Mouse (Mus musculus): ENCODE results near the gene Hip1r. TPM values are rescaled to one million over a fixed set of nuclear protein-coding genes. Genes with fewer than 3 reads are reported as not detected.
A peak's percentile ranks its signal among the peaks of the same experiment; 100 is the strongest.

Gene Hip1r
- total and polyA plus RNA-seq, 2 experiments from 2014 or later: 32.6 to 46.9 TPM

- 51% methylated on average over 8 of the region's 8 CpGs for WGBS
Measured at GRCm38 (mm10) chr5:123969216-123969615, 4.2 kb upstream of the Hip1r start.

GRCm38 (mm10) chr5:123970576-123970975 lies 2.9 kb upstream of the Hip1r start:
- H3K4me1 ChIP-seq (ENCODE audit: insufficient read depth, low read length): 0 out of 2 replicates have a peak, but pooled peaks cover 12% of the 10 kb centered on the region
- H3K9me3 ChIP-seq (ENCODE audit: low read length): no peaks in the 10 kb centered on the region
- no peak overlapping the region for H3K27ac ChIP-seq
- no peaks in the 10 kb centered on the region for H3K27me3 ChIP-seq (ENCODE audit: insufficient read depth, low read length)
- ATAC-seq: no peak
- no peak for TF ChIP-seq CTCF (IDR thresholded peaks at IDR 0.05; ENCODE audit: low read depth)
- H3K4me2 ChIP-seq (ENCODE audit: low read depth, low read length): no peak overlapping the region
- WGBS: 87% methylated on average over 4 of the region's 4 CpGs
- H3K9ac ChIP-seq (replicated peaks; ENCODE audit: low read length): no peak overlapping the region
- DNase-seq (ENCODE audit: low spot score): no peak
- no peak overlapping the region for H3K4me3 ChIP-seq (ENCODE audit: low read length)
- no peaks in the 10 kb centered on the region for H3K36me3 ChIP-seq (ENCODE audit: insufficient read depth, low read length)

More at GRCm38 (mm10) chr5:123969216-123969615, 4.2 kb upstream of the Hip1r start:
- Histone ChIP-seq H3K4me2 (ENCODE audit: low read depth, low read length) (no peak overlapping the region), H3K9me3 (ENCODE audit: low read length) (no peaks in the 10 kb centered on the region), H3K27ac (no peak overlapping the region), H3K4me3 (ENCODE audit: low read length) (no peak overlapping the region), H3K36me3 (ENCODE audit: insufficient read depth, low read length) (no peaks in the 10 kb centered on the region), H3K4me1 (ENCODE audit: insufficient read depth, low read length) (0 out of 2 replicates have a peak, but pooled peaks cover 6% of the 10 kb centered on the region), H3K9ac (replicated peaks; ENCODE audit: low read length) (no peak overlapping the region), H3K27me3 (ENCODE audit: insufficient read depth, low read length) (no peaks in the 10 kb centered on the region)
- TF ChIP-seq CTCF (IDR thresholded peaks at IDR 0.05; ENCODE audit: low read depth): no peak
- ATAC-seq (no peak), DNase-seq (ENCODE audit: low spot score) (no peak)

- H3K4me2 ChIP-seq (ENCODE audit: low read depth, low read length): no peak overlapping the region
- H3K4me3 ChIP-seq (ENCODE audit: low read length): no peak overlapping the region
- TF ChIP-seq CTCF (IDR thresholded peaks at IDR 0.05; ENCODE audit: low read depth): no peak
- no peaks in the 10 kb centered on the region for H3K9me3 ChIP-seq (ENCODE audit: low read length)
- no peaks in the 10 kb centered on the region for H3K27me3 ChIP-seq (ENCODE audit: insufficient read depth, low read length)
- WGBS: 45% methylated on average over 6 of the region's 6 CpGs
- no peak for ATAC-seq
- no peak overlapping the region for H3K27ac ChIP-seq
- no peaks in the 10 kb centered on the region for H3K36me3 ChIP-seq (ENCODE audit: insufficient read depth, low read length)
- H3K4me1 ChIP-seq (ENCODE audit: insufficient read depth, low read length): peaks cover 16% of the 10 kb centered on the region; the same call in 1 of the 2 replicates
- DNase-seq (ENCODE audit: low spot score): no peak
- no peak overlapping the region for H3K9ac ChIP-seq (replicated peaks; ENCODE audit: low read length)
Measured at GRCm38 (mm10) chr5:123972453-123972852, 975 bp upstream of the Hip1r start.

DNA sequence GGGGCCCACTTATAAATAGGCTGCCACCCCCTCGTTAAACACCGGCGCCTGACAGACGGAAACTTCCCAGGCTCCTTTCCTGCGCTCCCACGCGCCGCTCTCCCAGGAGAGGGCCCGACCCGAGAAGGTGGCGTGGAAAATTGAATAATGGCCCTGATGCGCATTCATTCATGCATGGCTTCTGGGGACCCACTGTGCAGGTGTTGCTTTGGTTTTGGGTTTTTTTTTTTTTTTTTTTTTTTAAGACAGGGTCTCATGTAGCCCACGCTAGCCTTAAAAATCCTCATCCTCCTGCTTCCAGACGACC lies 704 bp downstream of the Hip1r start:
- Histone ChIP-seq H3K27ac (peak overlapping the region; percentile 78; the same call in 1 of the 2 replicates), H3K36me3 (ENCODE audit: insufficient read depth, low read length) (no peaks in the 10 kb centered on the region), H3K4me1 (ENCODE audit: insufficient read depth, low read length) (peaks cover 21% of the 10 kb centered on the region; the same call in 1 of the 2 replicates), H3K4me3 (ENCODE audit: low read length) (peak overlapping the region; percentile 81), H3K9me3 (ENCODE audit: low read length) (no peaks in the 10 kb centered on the region), H3K4me2 (ENCODE audit: low read depth, low read length) (peak overlapping the region; percentile 95), H3K27me3 (ENCODE audit: insufficient read depth, low read length) (no peaks in the 10 kb centered on the region), H3K9ac (replicated peaks; ENCODE audit: low read length) (peak overlapping the region; percentile 89)
- DNase-seq (ENCODE audit: low spot score) (peak; percentile 34), ATAC-seq (no peak)
- 1% methylated on average over 14 of the region's 14 CpGs for whole genome bisulfite sequencing
- TF ChIP-seq CTCF (IDR thresholded peaks at IDR 0.05; ENCODE audit: low read depth): no peak

- ATAC-seq (no peak), DNase-seq (ENCODE audit: low spot score) (peak; percentile 55)
- H3K4me3 ChIP-seq (ENCODE audit: low read length): peak overlapping the region; percentile 81
- no peaks in the 10 kb centered on the region for H3K36me3 ChIP-seq (ENCODE audit: insufficient read depth, low read length)
- no peak for TF ChIP-seq CTCF (IDR thresholded peaks at IDR 0.05; ENCODE audit: low read depth)
- no peaks in the 10 kb centered on the region for H3K27me3 ChIP-seq (ENCODE audit: insufficient read depth, low read length)
- 0 out of 2 replicates have a peak overlapping the region, but pooled peaks have one; percentile 3 for H3K27ac ChIP-seq
- no peaks in the 10 kb centered on the region for H3K9me3 ChIP-seq (ENCODE audit: low read length)
- peak overlapping the region; percentile 24; the same call in 1 of the 2 replicates for H3K9ac ChIP-seq (replicated peaks; ENCODE audit: low read length)
- peaks cover 21% of the 10 kb centered on the region; the same call in 1 of the 2 replicates for H3K4me1 ChIP-seq (ENCODE audit: insufficient read depth, low read length)
- H3K4me2 ChIP-seq (ENCODE audit: low read depth, low read length): peak overlapping the region; percentile 95
- WGBS: 13% methylated on average over 11 of the region's 11 CpGs
Measured at GRCm38 (mm10) chr5:123974616-123975111, 1.2 kb downstream of the Hip1r start.

GRCm38 (mm10) chr5:123975668-123976180 lies 2.3 kb downstream of the Hip1r start:
- H3K27me3 ChIP-seq (ENCODE audit: insufficient read depth, low read length): no peaks in the 10 kb centered on the region
- no peaks in the 10 kb centered on the region for H3K9me3 ChIP-seq (ENCODE audit: low read length)
- no peak overlapping the region for H3K4me3 ChIP-seq (ENCODE audit: low read length)
- no peak overlapping the region; the same call in 1 of the 2 replicates for H3K9ac ChIP-seq (replicated peaks; ENCODE audit: low read length)
- DNase-seq (ENCODE audit: low spot score): no peak
- WGBS: 63% methylated on average over 6 of the region's 6 CpGs
- H3K27ac ChIP-seq: no peak overlapping the region
- peaks cover 21% of the 10 kb centered on the region; the same call in 1 of the 2 replicates for H3K4me1 ChIP-seq (ENCODE audit: insufficient read depth, low read length)
- peak overlapping the region; percentile 95; the same call in 1 of the 2 replicates for H3K4me2 ChIP-seq (ENCODE audit: low read depth, low read length)
- no peak for ATAC-seq
- TF ChIP-seq CTCF (IDR thresholded peaks at IDR 0.05; ENCODE audit: low read depth): no peak
- H3K36me3 ChIP-seq (ENCODE audit: insufficient read depth, low read length): no peaks in the 10 kb centered on the region

- DNase-seq (ENCODE audit: low spot score) (no peak), ATAC-seq (no peak)
- no peak overlapping the region for H3K4me2 ChIP-seq (ENCODE audit: low read depth, low read length)
- H3K4me1 ChIP-seq (ENCODE audit: insufficient read depth, low read length): peaks cover 23% of the 10 kb centered on the region; the same call in 1 of the 2 replicates
- no peak for TF ChIP-seq CTCF (IDR thresholded peaks at IDR 0.05; ENCODE audit: low read depth)
- H3K36me3 ChIP-seq (ENCODE audit: insufficient read depth, low read length): no peaks in the 10 kb centered on the region
- 63% methylated on average over 3 of the region's 3 CpGs for WGBS
- H3K27ac ChIP-seq: no peak overlapping the region
- no peaks in the 10 kb centered on the region for H3K27me3 ChIP-seq (ENCODE audit: insufficient read depth, low read length)
- H3K9ac ChIP-seq (replicated peaks; ENCODE audit: low read length): no peak overlapping the region
- no peaks in the 10 kb centered on the region for H3K9me3 ChIP-seq (ENCODE audit: low read length)
- no peak overlapping the region for H3K4me3 ChIP-seq (ENCODE audit: low read length)
Measured at GRCm38 (mm10) chr5:123977231-123977630, 3.8 kb downstream of the Hip1r start.

Data from hindbrain, postnatal 0 days (tissue).